Mouse (Mus musculus) kidney, embryonic 16.5 days (tissue): ENCODE measurements around the gene Sema5a. TPM values are rescaled to one million over a fixed set of nuclear protein-coding genes. Genes with fewer than 3 reads are reported as not detected.

ENCODE experiments used
- ATAC-seq: fragments of 200-750 bp; cut with Nextera tagmentation; 2 replicates; pipeline ENCODE4 v1.8.0; 2017; ENCODE audit warnings: moderate TSS enrichment; ENCODE audit not compliant: low FRiP score, low TSS enrichment
- H3K27ac ChIP-seq: fragments of 300-500 bp; sonication (generic); 2 replicates; pipeline ENCODE4 v1.5.1; 2014; ENCODE audit warnings: low read length
- H3K27me3 ChIP-seq: fragments of 300-500 bp; sonication (generic); 2 replicates; pipeline ENCODE4 v1.6.1; 2014; ENCODE audit warnings: low read length, control low read depth, mixed read lengths; ENCODE audit not compliant: insufficient read depth
- H3K36me3 ChIP-seq: fragments of 300-500 bp; sonication (generic); 2 replicates; pipeline ENCODE4 v1.6.1; 2014; ENCODE audit warnings: low read length, control low read depth, mixed read lengths; ENCODE audit not compliant: insufficient read depth
- H3K4me1 ChIP-seq: fragments of 300-500 bp; sonication (generic); 2 replicates; pipeline ENCODE4 v1.6.1; 2014; ENCODE audit warnings: low read length, control low read depth, mixed read lengths; ENCODE audit not compliant: insufficient read depth
- H3K4me2 ChIP-seq: fragments of 300-500 bp; sonication (generic); replicated peaks from 2 replicates; pipeline ENCODE4 v1.6.1; 2014; ENCODE audit warnings: low read depth, low read length
- H3K4me3 ChIP-seq: fragments of 300-500 bp; sonication (generic); 2 replicates; pipeline ENCODE4 v1.5.1; 2014; ENCODE audit warnings: mild to moderate bottlenecking, low read length
- H3K9ac ChIP-seq: fragments of 300-500 bp; sonication (generic); replicated peaks from 2 replicates; pipeline ENCODE4 v1.6.1; 2014; ENCODE audit warnings: low read length
- H3K9me3 ChIP-seq: fragments of 300-500 bp; sonication (generic); 2 replicates; pipeline ENCODE4 v1.6.1; 2016; ENCODE audit warnings: low read length, control low read depth
- WGBS: fragments of 180-500 bp; shearing (Covaris S2); extraction: QIAGEN DNeasy Blood & Tissue Kit; methylation state at CpG from one replicate; pipeline ENCODE4 v1.1.7; 2014; 5-methylcytosine and 5-hydroxymethylcytosine counted together
- polyA plus RNA-seq: library from polyadenylated mRNA; unstranded; fragments of >200 nt; fragmentation: Nextera tagmentation; extraction: Ambion mirVana; gene quantifications from 2 replicates; pipeline ENCODE4 v1.2.1, GENCODE M21; 2015

Sema5a gene
- polyA plus RNA-seq, 1 experiment from 2014 or later: 26.0 TPM

GRCm38 (mm10) chr15:32562600-32562999, 318.0 kb downstream of the Sema5a start:
- Histone ChIP-seq H3K9me3 (no peaks in the 10 kb centered on the region), H3K27me3 (no peaks in the 10 kb centered on the region), H3K4me1 (peaks cover 4% of the 10 kb centered on the region; the same call in 1 of the 2 replicates), H3K9ac (no peak overlapping the region), H3K4me3 (no peak overlapping the region), H3K36me3 (0 out of 2 replicates have a peak, but pooled peaks cover 3% of the 10 kb centered on the region), H3K27ac (no peak overlapping the region), H3K4me2 (no peak overlapping the region)
- no peak for ATAC-seq
- 59% methylated on average over 6 of the region's 6 CpGs for WGBS

- Histone ChIP-seq H3K36me3 (no peaks in the 10 kb centered on the region), H3K9ac (no peak overlapping the region), H3K9me3 (no peaks in the 10 kb centered on the region), H3K27me3 (no peaks in the 10 kb centered on the region), H3K27ac (no peak overlapping the region), H3K4me2 (no peak overlapping the region), H3K4me1 (no peaks in the 10 kb centered on the region), H3K4me3 (no peak overlapping the region)
- WGBS: 94% methylated on average over 3 of the region's 3 CpGs
- ATAC-seq: no peak
Observed at GRCm38 (mm10) chr15:32568181-32568857, 323.7 kb downstream of the Sema5a start.

- Histone ChIP-seq H3K27me3 (no peaks in the 10 kb centered on the region), H3K4me1 (no peaks in the 10 kb centered on the region), H3K9ac (no peak overlapping the region), H3K36me3 (no peaks in the 10 kb centered on the region), H3K4me2 (no peak overlapping the region), H3K9me3 (no peaks in the 10 kb centered on the region), H3K4me3 (no peak overlapping the region), H3K27ac (no peak overlapping the region)
- 73% methylated on average over 6 of the region's 6 CpGs for WGBS
- no peak for ATAC-seq
Observed at GRCm38 (mm10) chr15:32568858-32569387, 324.3 kb downstream of the Sema5a start.

GRCm38 (mm10) chr15:32574327-32574726, 329.7 kb downstream of the Sema5a start:
- Histone ChIP-seq H3K4me3 (no peak overlapping the region), H3K36me3 (no peaks in the 10 kb centered on the region), H3K27ac (no peak overlapping the region), H3K9ac (no peak overlapping the region), H3K27me3 (no peaks in the 10 kb centered on the region), H3K4me2 (no peak overlapping the region), H3K9me3 (no peaks in the 10 kb centered on the region), H3K4me1 (no peaks in the 10 kb centered on the region)
- no peak for ATAC-seq
- WGBS: 77% methylated on average over 6 of the region's 6 CpGs

GRCm38 (mm10) chr15:32575212-32575611, 330.6 kb downstream of the Sema5a start:
- Histone ChIP-seq H3K36me3 (no peaks in the 10 kb centered on the region), H3K27me3 (no peaks in the 10 kb centered on the region), H3K27ac (no peak overlapping the region), H3K4me2 (no peak overlapping the region), H3K9ac (no peak overlapping the region), H3K9me3 (no peaks in the 10 kb centered on the region), H3K4me3 (no peak overlapping the region), H3K4me1 (no peaks in the 10 kb centered on the region)
- 62% methylated on average over 2 of the region's 2 CpGs for WGBS
- no peak for ATAC-seq

- H3K4me1 ChIP-seq: no peaks in the 10 kb centered on the region
- ATAC-seq: no peak
- no peaks in the 10 kb centered on the region for H3K36me3 ChIP-seq
- H3K27me3 ChIP-seq: no peaks in the 10 kb centered on the region
- no peak overlapping the region for H3K27ac ChIP-seq
- no peaks in the 10 kb centered on the region for H3K9me3 ChIP-seq
- no peak overlapping the region for H3K9ac ChIP-seq
- H3K4me3 ChIP-seq: no peak overlapping the region
- WGBS: 87% methylated on average over 4 of the region's 4 CpGs
- H3K4me2 ChIP-seq: no peak overlapping the region
Observed at GRCm38 (mm10) chr15:32579351-32579750, 334.7 kb downstream of the Sema5a start.

- Histone ChIP-seq H3K27ac (no peak overlapping the region), H3K36me3 (0 out of 2 replicates have a peak, but pooled peaks cover 2% of the 10 kb centered on the region), H3K4me1 (no peaks in the 10 kb centered on the region), H3K4me3 (no peak overlapping the region), H3K27me3 (no peaks in the 10 kb centered on the region), H3K4me2 (no peak overlapping the region), H3K9ac (no peak overlapping the region), H3K9me3 (no peaks in the 10 kb centered on the region)
- ATAC-seq: no peak
- WGBS: 76% methylated on average over 1 of the region's 1 CpGs
Observed at GRCm38 (mm10) chr15:32590641-32591040, 346.0 kb downstream of the Sema5a start.

GRCm38 (mm10) chr15:32593746-32594145, 349.1 kb downstream of the Sema5a start:
- H3K9ac ChIP-seq: no peak overlapping the region
- no peaks in the 10 kb centered on the region for H3K9me3 ChIP-seq
- H3K4me2 ChIP-seq: no peak overlapping the region
- H3K4me1 ChIP-seq: no peaks in the 10 kb centered on the region
- no peaks in the 10 kb centered on the region for H3K27me3 ChIP-seq
- H3K36me3 ChIP-seq: 0 out of 2 replicates have a peak, but pooled peaks cover 2% of the 10 kb centered on the region
- H3K4me3 ChIP-seq: no peak overlapping the region
- ATAC-seq: no peak
- WGBS: 87% methylated on average over 5 of the region's 5 CpGs
- no peak overlapping the region for H3K27ac ChIP-seq

GRCm38 (mm10) chr15:32596574-32596973, 352.0 kb downstream of the Sema5a start:
- 71% methylated on average over 6 of the region's 6 CpGs for WGBS
- Histone ChIP-seq H3K4me3 (no peak overlapping the region), H3K4me2 (no peak overlapping the region), H3K9me3 (no peaks in the 10 kb centered on the region), H3K4me1 (no peaks in the 10 kb centered on the region), H3K9ac (no peak overlapping the region), H3K27ac (no peak overlapping the region), H3K36me3 (0 out of 2 replicates have a peak, but pooled peaks cover 2% of the 10 kb centered on the region), H3K27me3 (no peaks in the 10 kb centered on the region)
- ATAC-seq: no peak

GRCm38 (mm10) chr15:32597189-32597588, 352.6 kb downstream of the Sema5a start:
- no peaks in the 10 kb centered on the region for H3K36me3 ChIP-seq
- no peak overlapping the region for H3K4me3 ChIP-seq
- H3K4me1 ChIP-seq: no peaks in the 10 kb centered on the region
- H3K4me2 ChIP-seq: no peak overlapping the region
- no peak for ATAC-seq
- no peaks in the 10 kb centered on the region for H3K27me3 ChIP-seq
- H3K9me3 ChIP-seq: no peaks in the 10 kb centered on the region
- H3K9ac ChIP-seq: no peak overlapping the region
- WGBS: 74% methylated on average over 3 of the region's 3 CpGs
- H3K27ac ChIP-seq: no peak overlapping the region
